Mouse (Mus musculus) small intestine, adult 2 months (tissue): ENCODE measurements at regions not wholly inside any gene's neighbourhood (a gene's known extent, or its start where the extent isn't known, plus 50 kb on each side); places are given as distances from the start of the nearest gene placed in this dataset.

Experiments used
- H3K27ac ChIP-seq: fragments of 200-500 bp; 2 replicates; pipeline ENCODE4 v1.5.1; 2012; ENCODE audit warnings: low read depth, low read length, control low read depth, inconsistent platforms; ENCODE audit not compliant: insufficient read depth
- H3K27me3 ChIP-seq: fragments of 200-500 bp; 2 replicates; pipeline ENCODE4 v1.6.1; 2012; ENCODE audit warnings: mild to moderate bottlenecking, moderate library complexity, low read length, inconsistent platforms; ENCODE audit not compliant: control insufficient read depth, insufficient read depth
- H3K36me3 ChIP-seq: fragments of 200-500 bp; 2 replicates; pipeline ENCODE4 v1.6.1; 2012; ENCODE audit warnings: mild to moderate bottlenecking, low read length, control low read depth, inconsistent platforms; ENCODE audit not compliant: control insufficient read depth, insufficient read depth
- H3K4me1 ChIP-seq: fragments of 200-500 bp; 2 replicates; pipeline ENCODE4 v1.6.1; 2012; ENCODE audit warnings: low read length, inconsistent platforms, mixed read lengths; ENCODE audit not compliant: control insufficient read depth, insufficient read depth, insufficient read length
- H3K4me3 ChIP-seq: fragments of 200-500 bp; 2 replicates; pipeline ENCODE4 v1.5.1; 2012; ENCODE audit warnings: low read depth, mild to moderate bottlenecking, control low read depth, inconsistent platforms, low read length, moderate library complexity
- CTCF ChIP-seq: fragments of 200-500 bp; IDR thresholded peaks from 2 replicates; pipeline ENCODE4 v1.5.1; 2012; ENCODE audit warnings: low read depth, mild to moderate bottlenecking, control low read depth, inconsistent platforms, low read length, moderate library complexity, mixed read lengths; ENCODE audit not compliant: insufficient replicate concordance, insufficient read length; ENCODE audit errors: extremely low read depth
- POLR2A ChIP-seq: fragments of 200-500 bp; IDR thresholded peaks from 2 replicates; pipeline ENCODE4 v1.6.1; 2012; ENCODE audit warnings: low read depth, mild to moderate bottlenecking, control low read depth, inconsistent platforms, low read length, moderate library complexity
- WGBS: fragments of 180-500 bp; shearing (Covaris S2); methylation state at CpG from one replicate; pipeline ENCODE4 v1.1.7; 2018; 5-methylcytosine and 5-hydroxymethylcytosine counted together

GRCm38 (mm10) chr15:6087208-6087607 lies 212.4 kb upstream of the Dab2 start:
- no peaks in the 10 kb centered on the region for H3K36me3 ChIP-seq
- no peaks in the 10 kb centered on the region for H3K4me1 ChIP-seq
- H3K27me3 ChIP-seq, result no peaks in the 10 kb centered on the region
- H3K4me3 ChIP-seq, result no peak overlapping the region
- TF ChIP-seq POLR2A (no peak), CTCF (no peak)
- WGBS, result 46% methylated on average over 3 of the region's 3 CpGs
- H3K27ac ChIP-seq, result no peak overlapping the region

- TF ChIP-seq CTCF (no peak), POLR2A (no peak)
These were observed 211.1 kb upstream of the Dab2 start for GRCm38 (mm10) chr15:6088498-6088897.

GRCm38 (mm10) chr15:6129697-6130096 lies 169.9 kb upstream of the Dab2 start:
- H3K4me3 ChIP-seq, result no peak overlapping the region
- WGBS, result 37% methylated on average over 3 of the region's 3 CpGs
- no peak for TF ChIP-seq POLR2A
- TF ChIP-seq CTCF, result no peak
- H3K4me1 ChIP-seq, result no peaks in the 10 kb centered on the region
- H3K27me3 ChIP-seq, result no peaks in the 10 kb centered on the region
- H3K36me3 ChIP-seq, result no peaks in the 10 kb centered on the region
- no peak overlapping the region for H3K27ac ChIP-seq

More at GRCm38 (mm10) chr15:6088498-6088897, 211.1 kb upstream of the Dab2 start:
- no peaks in the 10 kb centered on the region for H3K36me3 ChIP-seq
- H3K4me1 ChIP-seq, result no peaks in the 10 kb centered on the region
- H3K27ac ChIP-seq, result no peak overlapping the region
- no peaks in the 10 kb centered on the region for H3K27me3 ChIP-seq
- WGBS, result 82% methylated on average over 4 of the region's 4 CpGs
- no peak overlapping the region for H3K4me3 ChIP-seq

GRCm38 (mm10) chr15:6132216-6132615 lies 167.4 kb upstream of the Dab2 start:
- no peak for TF ChIP-seq CTCF
- TF ChIP-seq POLR2A, result no peak
- Histone ChIP-seq H3K4me3 (no peak overlapping the region), H3K27me3 (no peaks in the 10 kb centered on the region), H3K36me3 (no peaks in the 10 kb centered on the region), H3K27ac (no peak overlapping the region), H3K4me1 (no peaks in the 10 kb centered on the region)

GRCm38 (mm10) chr15:6145071-6145470 lies 154.5 kb upstream of the Dab2 start:
- no peaks in the 10 kb centered on the region; the same call in 1 of the 2 replicates for H3K4me1 ChIP-seq
- no peaks in the 10 kb centered on the region for H3K36me3 ChIP-seq
- TF ChIP-seq POLR2A (no peak), CTCF (no peak)
- no peaks in the 10 kb centered on the region for H3K27me3 ChIP-seq
- WGBS, result 24% methylated on average over 2 of the region's 2 CpGs
- H3K4me3 ChIP-seq, result no peak overlapping the region
- no peak overlapping the region for H3K27ac ChIP-seq

GRCm38 (mm10) chr15:6154706-6155105 lies 144.9 kb upstream of the Dab2 start:
- WGBS, result 63% methylated on average over 9 of the region's 9 CpGs
- Histone ChIP-seq H3K36me3 (no peaks in the 10 kb centered on the region), H3K27ac (no peak overlapping the region)

GRCm38 (mm10) chr15:6180261-6180660 lies 119.3 kb upstream of the Dab2 start:
- H3K27me3 ChIP-seq, result no peaks in the 10 kb centered on the region
- no peak overlapping the region for H3K4me3 ChIP-seq
- 76% methylated on average over 1 of the region's 1 CpGs for WGBS
- H3K36me3 ChIP-seq, result no peaks in the 10 kb centered on the region
- no peak for TF ChIP-seq CTCF
- no peak for TF ChIP-seq POLR2A
- H3K4me1 ChIP-seq, result no peaks in the 10 kb centered on the region
- H3K27ac ChIP-seq, result no peak overlapping the region

More at GRCm38 (mm10) chr15:6154706-6155105, 144.9 kb upstream of the Dab2 start:
- no peak for TF ChIP-seq CTCF
- TF ChIP-seq POLR2A, result no peak
- Histone ChIP-seq H3K4me3 (no peak overlapping the region), H3K4me1 (no peaks in the 10 kb centered on the region), H3K27me3 (no peaks in the 10 kb centered on the region)

GRCm38 (mm10) chr15:6183627-6184026 lies 116.0 kb upstream of the Dab2 start:
- H3K4me3 ChIP-seq, result no peak overlapping the region
- H3K27me3 ChIP-seq, result no peaks in the 10 kb centered on the region
- WGBS, result 82% methylated on average over 3 of the region's 3 CpGs
- H3K36me3 ChIP-seq, result no peaks in the 10 kb centered on the region
- no peak overlapping the region for H3K27ac ChIP-seq
- H3K4me1 ChIP-seq, result no peaks in the 10 kb centered on the region
- TF ChIP-seq CTCF (no peak), POLR2A (no peak)
